Mouse (Mus musculus) right cerebral cortex, postnatal 36 days (tissue): ENCODE results near the gene Wdr38.
A peak's percentile ranks its signal among the peaks of the same experiment; 100 is the strongest.
"Not testable (repeated sequence)": the region's sequence is repeated elsewhere in the genome, so short reads cannot be mapped to it uniquely, and the experiment has no call there.

ENCODE experiments used
- DNase-seq, 2 experiments: peaks; one replicate each; pipeline ENCODE4 v3.0.0; 2022; ENCODE audit warnings: low spot score in 2 of 2, mixed read lengths in 1 of 2

The Wdr38 gene

GRCm38 (mm10) chr2:38992452-38992851 lies 4.8 kb upstream of the Wdr38 start:
- no peak for DNase-seq

GRCm38 (mm10) chr2:38999381-38999780 lies 2.1 kb downstream of the Wdr38 start:
- DNase-seq = no peak

- DNase-seq = no peak
Measured at GRCm38 (mm10) chr2:38999910-39000586, 2.8 kb downstream of the Wdr38 start.

GRCm38 (mm10) chr2:39000587-39000919 lies 3.3 kb downstream of the Wdr38 start:
- no peak for DNase-seq

- DNase-seq = no peak
Measured at GRCm38 (mm10) chr2:39001866-39002265, 4.6 kb downstream of the Wdr38 start.

- DNase-seq = no peak
Measured at GRCm38 (mm10) chr2:39003106-39003505, 5.8 kb downstream of the Wdr38 start.

GRCm38 (mm10) chr2:39003512-39003911 lies 6.2 kb downstream of the Wdr38 start:
- DNase-seq = no peak

- no peak for DNase-seq
Measured at GRCm38 (mm10) chr2:39004372-39004771, 7.1 kb downstream of the Wdr38 start.

- DNase-seq = peak; percentile 89 to 90
Measured at GRCm38 (mm10) chr2:39004880-39005435, 7.7 kb downstream of the Wdr38 start, which contains the start of gene Arpc5l. Gene Arpc5l (plus strand): TSS chr2:39005348.

- DNase-seq = no peak
Measured at GRCm38 (mm10) chr2:39005574-39006079, 8.4 kb downstream of the Wdr38 start, which contains the start of gene Rpl35. Gene Rpl35 (minus strand): TSS chr2:39005624.

- no peak for DNase-seq
Measured at GRCm38 (mm10) chr2:39006149-39006730, 9.0 kb downstream of the Wdr38 start.

GRCm38 (mm10) chr2:39007865-39008264 lies 10.6 kb downstream of the Wdr38 start:
- DNase-seq = peak; percentile 89 to 93

- DNase-seq = no peak
Measured at GRCm38 (mm10) chr2:39008350-39008851, 11.1 kb downstream of the Wdr38 start.

- DNase-seq = no peak
Measured at GRCm38 (mm10) chr2:39008954-39009365, 11.7 kb downstream of the Wdr38 start.

GRCm38 (mm10) chr2:39010144-39010543 lies 12.9 kb downstream of the Wdr38 start:
- not testable (repeated sequence) for DNase-seq

GRCm38 (mm10) chr2:39011264-39011663 lies 14.0 kb downstream of the Wdr38 start:
- no peak for DNase-seq

GRCm38 (mm10) chr2:39011971-39012370 lies 14.7 kb downstream of the Wdr38 start:
- no peak for DNase-seq

- DNase-seq = no peak
Measured at GRCm38 (mm10) chr2:39012768-39013279, 15.5 kb downstream of the Wdr38 start.

- no peak for DNase-seq
Measured at GRCm38 (mm10) chr2:39016581-39016980, 19.3 kb downstream of the Wdr38 start.

- DNase-seq = no peak
Measured at GRCm38 (mm10) chr2:39020004-39020403, 22.7 kb downstream of the Wdr38 start.

GRCm38 (mm10) chr2:39031611-39032010 lies 34.3 kb downstream of the Wdr38 start:
- no peak for DNase-seq

- DNase-seq = no peak
Measured at GRCm38 (mm10) chr2:39040215-39040614, 42.9 kb downstream of the Wdr38 start.

GRCm38 (mm10) chr2:39048515-39048914 lies 51.2 kb downstream of the Wdr38 start:
- DNase-seq = no peak
